Comparison of ENCODE assay signal across 8 mouse cellular contexts in the genomic region with DNA sequence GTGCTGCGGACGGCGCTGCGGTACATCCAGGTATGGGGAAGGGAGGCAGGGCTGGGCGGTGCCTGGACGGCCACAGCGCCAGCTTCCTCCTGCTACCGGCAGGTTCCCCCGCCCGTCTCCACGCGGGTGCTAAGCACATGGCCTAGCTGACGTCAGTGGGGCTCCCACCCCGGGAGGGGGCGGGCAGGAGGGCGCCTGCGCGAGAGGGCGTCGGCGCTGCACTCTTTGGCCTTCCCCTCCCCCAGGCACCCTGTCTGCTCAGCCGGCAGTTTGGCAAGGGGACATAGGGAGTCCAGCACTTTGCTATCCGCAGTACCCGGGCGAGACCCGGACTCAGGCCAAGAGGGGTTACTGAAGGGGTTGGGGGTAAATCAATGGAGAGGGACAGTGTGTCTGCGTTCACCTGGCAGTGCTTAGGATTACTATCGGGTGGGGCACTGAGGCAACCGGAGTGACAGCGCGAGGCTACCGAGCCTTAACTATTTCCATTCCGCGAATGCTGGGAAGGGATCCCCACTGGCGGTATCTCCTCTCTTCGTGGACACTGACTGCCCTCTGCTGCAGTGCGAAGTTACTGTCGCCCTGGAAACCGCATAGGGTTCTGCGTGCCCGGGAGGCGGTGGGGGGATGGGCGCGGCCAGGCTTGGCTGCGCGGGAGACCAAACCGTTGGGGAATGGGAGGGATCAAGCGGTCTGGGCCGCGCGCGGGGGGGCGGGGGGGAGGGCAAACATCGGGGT. TPM values are rescaled to one million over a fixed set of nuclear protein-coding genes. Genes with fewer than 3 reads are reported as not detected.
A peak's percentile ranks its signal among the peaks of the same experiment; 100 is the strongest.
DNase-seq lines count a peak whose midpoint lies in the region; ATAC-seq and TF ChIP-seq lines count a peak whose summit lies in the region.

No protein-coding gene starts in this region.

- peak; percentile 93 for DNase-seq in c-Kit-positive CD71-positive TER-119-positive erythroid progenitor cells, embryonic 14.5 days (ENCODE audit: low spot score)
- DNase-seq in kidney, postnatal 36 days, result peak; percentile 98
- DNase-seq in neural tube, embryonic 11.5 days (ENCODE audit: low spot score), result peak; percentile 86

- no peak for TF ChIP-seq CTCF in E14TG2a.4 (conservative IDR thresholded peaks at IDR 0.05; ENCODE audit: low read length)

- peak overlapping the region; percentile 69 for H3K9ac ChIP-seq in forebrain, embryonic 12.5 days
- H3K9ac ChIP-seq in heart, embryonic 16.5 days (ENCODE audit: low read length), result peak overlapping the region; percentile 69
- peak overlapping the region; percentile 77 for H3K9ac ChIP-seq in liver, embryonic 15.5 days
- peak overlapping the region; percentile 59 for H3K9ac ChIP-seq in neural tube, embryonic 11.5 days (ENCODE audit: low read length)
- peak overlapping the region; percentile 78 for H3K9ac ChIP-seq in stomach, embryonic 16.5 days (ENCODE audit: low read length)

- H3K27ac ChIP-seq in forebrain, embryonic 12.5 days, result peak overlapping the region; percentile 92
- peak overlapping the region; percentile 93 for H3K27ac ChIP-seq in heart, embryonic 16.5 days (ENCODE audit: low read length)
- peak overlapping the region; percentile 98 for H3K27ac ChIP-seq in liver, embryonic 15.5 days (replicated peaks)
- peak overlapping the region; percentile 85 for H3K27ac ChIP-seq in neural tube, embryonic 11.5 days (ENCODE audit: low read depth, low read length)
- H3K27ac ChIP-seq in stomach, embryonic 16.5 days (ENCODE audit: low read length), result peak overlapping the region; percentile 96

- H3K36me3 ChIP-seq in E14TG2a.4 (ENCODE audit: insufficient read depth, low read length), result peaks cover 74% of the 10 kb centered on the region
- peaks cover 17% of the 10 kb centered on the region for H3K36me3 ChIP-seq in forebrain, embryonic 12.5 days (replicated peaks)
- H3K36me3 ChIP-seq in heart, embryonic 16.5 days (ENCODE audit: control insufficient read depth, insufficient read depth), result peaks cover 7% of the 10 kb centered on the region
- H3K36me3 ChIP-seq in liver, embryonic 15.5 days (replicated peaks), result peaks cover 21% of the 10 kb centered on the region
- peaks cover under 1% of the 10 kb centered on the region; the same call in 1 of the 2 replicates for H3K36me3 ChIP-seq in neural tube, embryonic 11.5 days (ENCODE audit: control insufficient read depth, insufficient read depth, low read length)
- no peaks in the 10 kb centered on the region for H3K36me3 ChIP-seq in stomach, embryonic 16.5 days (ENCODE audit: control insufficient read depth, insufficient read depth, low read length)

- peaks cover 90% of the 10 kb centered on the region for H3K4me1 ChIP-seq in E14TG2a.4 (replicated peaks; ENCODE audit: low read depth, low read length)
- peaks cover 50% of the 10 kb centered on the region for H3K4me1 ChIP-seq in forebrain, embryonic 12.5 days
- H3K4me1 ChIP-seq in heart, embryonic 16.5 days (ENCODE audit: control insufficient read depth, insufficient read depth, low read length), result peaks cover 40% of the 10 kb centered on the region
- H3K4me1 ChIP-seq in liver, embryonic 15.5 days (replicated peaks), result peaks cover 68% of the 10 kb centered on the region
- peaks cover 15% of the 10 kb centered on the region for H3K4me1 ChIP-seq in neural tube, embryonic 11.5 days (ENCODE audit: control insufficient read depth, insufficient read depth, low read length)
- H3K4me1 ChIP-seq in stomach, embryonic 16.5 days (ENCODE audit: control insufficient read depth, insufficient read depth, low read length), result peaks cover 34% of the 10 kb centered on the region

- peak; percentile 86 for ATAC-seq in forebrain, embryonic 12.5 days (ENCODE audit: low FRiP score)
- peak; percentile 80 for ATAC-seq in heart, embryonic 16.5 days (replicated peaks; ENCODE audit: extremely low read depth, insufficient read depth, low FRiP score)
- peak; percentile 76 for ATAC-seq in liver, embryonic 15.5 days (ENCODE audit: insufficient read depth)
- ATAC-seq in neural tube, embryonic 11.5 days (ENCODE audit: insufficient read depth, low FRiP score, low TSS enrichment), result peak; percentile 75
- peak; percentile 86 for ATAC-seq in stomach, embryonic 16.5 days (ENCODE audit: insufficient read depth, low FRiP score)

- H3K9me3 ChIP-seq in E14TG2a.4 (ENCODE audit: low read length), result no peaks in the 10 kb centered on the region
- H3K9me3 ChIP-seq in forebrain, embryonic 12.5 days, result no peaks in the 10 kb centered on the region
- H3K9me3 ChIP-seq in heart, embryonic 16.5 days (replicated peaks; ENCODE audit: control insufficient read depth, low read length), result no peaks in the 10 kb centered on the region
- H3K9me3 ChIP-seq in liver, embryonic 15.5 days (replicated peaks), result no peaks in the 10 kb centered on the region
- no peaks in the 10 kb centered on the region for H3K9me3 ChIP-seq in neural tube, embryonic 11.5 days (ENCODE audit: control insufficient read depth, low read length)
- no peaks in the 10 kb centered on the region for H3K9me3 ChIP-seq in stomach, embryonic 16.5 days (replicated peaks; ENCODE audit: control insufficient read depth, low read length)

- under 1% methylated on average over 53 of the region's 54 CpGs for WGBS in forebrain, embryonic 12.5 days
- under 1% methylated on average over 54 of the region's 54 CpGs for WGBS in heart, embryonic 16.5 days
- WGBS in liver, embryonic 15.5 days (ENCODE audit: insufficient replicate concordance), result under 1% methylated on average over 54 of the region's 54 CpGs
- WGBS in neural tube, embryonic 11.5 days, result under 1% methylated on average over 54 of the region's 54 CpGs
- under 1% methylated on average over 51 of the region's 54 CpGs for WGBS in stomach, embryonic 16.5 days

- peak overlapping the region; percentile 83 for H3K4me2 ChIP-seq in forebrain, embryonic 12.5 days
- H3K4me2 ChIP-seq in heart, embryonic 16.5 days (ENCODE audit: low read depth, low read length), result peak overlapping the region; percentile 76
- peak overlapping the region; percentile 97 for H3K4me2 ChIP-seq in liver, embryonic 15.5 days
- H3K4me2 ChIP-seq in neural tube, embryonic 11.5 days (ENCODE audit: low read depth), result peak overlapping the region; percentile 85
- H3K4me2 ChIP-seq in stomach, embryonic 16.5 days (ENCODE audit: low read depth, low read length), result peak overlapping the region; percentile 83

- H3K4me3 ChIP-seq in E14TG2a.4 (replicated peaks; ENCODE audit: low read length), result peak overlapping the region; percentile 80
- H3K4me3 ChIP-seq in forebrain, embryonic 12.5 days (replicated peaks), result peak overlapping the region; percentile 63
- H3K4me3 ChIP-seq in heart, embryonic 16.5 days (ENCODE audit: low read length), result peak overlapping the region; percentile 55
- H3K4me3 ChIP-seq in liver, embryonic 15.5 days (replicated peaks), result peak overlapping the region; percentile 70
- H3K4me3 ChIP-seq in neural tube, embryonic 11.5 days (ENCODE audit: low read depth, low read length), result peak overlapping the region; percentile 54
- H3K4me3 ChIP-seq in stomach, embryonic 16.5 days (replicated peaks; ENCODE audit: low read length), result peak overlapping the region; percentile 46

- no peaks in the 10 kb centered on the region for H3K27me3 ChIP-seq in E14TG2a.4 (ENCODE audit: insufficient read depth, low read length)
- no peaks in the 10 kb centered on the region for H3K27me3 ChIP-seq in forebrain, embryonic 12.5 days
- no peaks in the 10 kb centered on the region for H3K27me3 ChIP-seq in heart, embryonic 16.5 days (ENCODE audit: control insufficient read depth, insufficient read depth, low read length)
- H3K27me3 ChIP-seq in liver, embryonic 15.5 days, result no peaks in the 10 kb centered on the region
- H3K27me3 ChIP-seq in neural tube, embryonic 11.5 days (ENCODE audit: control insufficient read depth, insufficient read depth, low read length), result no peaks in the 10 kb centered on the region
- H3K27me3 ChIP-seq in stomach, embryonic 16.5 days (ENCODE audit: control insufficient read depth, insufficient read depth, low read length), result no peaks in the 10 kb centered on the region

RNA-seq across cellular contexts. Expression of a gene that starts 7.1 kb away (rescaled TPM):
- polyA plus RNA-seq in forebrain, embryonic 12.5 days (2016; fragmentation: Nextera tagmentation; extraction: Ambion mirVana), result 7.2 and 8.1 TPM in 2 replicates
- polyA plus RNA-seq in heart, embryonic 16.5 days (2015; fragmentation: Nextera tagmentation; extraction: Ambion mirVana), result 3.0 and 3.3 TPM in 2 replicates
- 1.4 and 1.5 TPM in 2 replicates for polyA plus RNA-seq in liver, embryonic 15.5 days (2015; fragmentation: Nextera tagmentation; extraction: Ambion mirVana)
- polyA plus RNA-seq in neural tube, embryonic 11.5 days (2014; fragmentation: Nextera tagmentation; extraction: Ambion mirVana), result 5.2 and 6.9 TPM in 2 replicates
- polyA plus RNA-seq in stomach, embryonic 16.5 days (2015; fragmentation: Nextera tagmentation; extraction: Ambion mirVana), result 2.5 and 3.2 TPM in 2 replicates

RNA-seq across cellular contexts. Expression of a gene that starts 59.0 kb away (rescaled TPM):
- polyA plus RNA-seq in forebrain, embryonic 12.5 days (2016; fragmentation: Nextera tagmentation; extraction: Ambion mirVana), result 12.2 and 13.7 TPM in 2 replicates
- polyA plus RNA-seq in heart, embryonic 16.5 days (2015; fragmentation: Nextera tagmentation; extraction: Ambion mirVana), result 4.7 and 4.9 TPM in 2 replicates
- 1.2 TPM in 2 replicates for polyA plus RNA-seq in liver, embryonic 15.5 days (2015; fragmentation: Nextera tagmentation; extraction: Ambion mirVana)
- polyA plus RNA-seq in neural tube, embryonic 11.5 days (2014; fragmentation: Nextera tagmentation; extraction: Ambion mirVana), result 7.9 and 8.1 TPM in 2 replicates
- polyA plus RNA-seq in stomach, embryonic 16.5 days (2015; fragmentation: Nextera tagmentation; extraction: Ambion mirVana), result 6.0 and 7.0 TPM in 2 replicates

Comparison
In these comparisons a context has a peak if more than half of its experiments do, and no peak if none do; other contexts are left out.
1. Peak in every context shown above with its lines: DNase-seq, ATAC-seq, H3K4me3 ChIP-seq and H3K27ac ChIP-seq.